Mouse (Mus musculus): Measurements from ENCODE around the gene Nup153. TPM values are rescaled to one million over a fixed set of nuclear protein-coding genes. Genes with fewer than 3 reads are reported as not detected.

Gene Nup153
- polyA plus RNA-seq, 1 experiment from 2014 or later: 30.2 TPM

- Histone ChIP-seq H3K4me1 (ENCODE audit: control insufficient read depth, insufficient read depth, low read length) (no peaks in the 10 kb centered on the region), H3K9ac (replicated peaks; ENCODE audit: low read length) (no peak overlapping the region), H3K27ac (replicated peaks; ENCODE audit: low read depth, low read length) (no peak overlapping the region), H3K9me3 (ENCODE audit: control insufficient read depth, low read length) (no peaks in the 10 kb centered on the region), H3K4me2 (ENCODE audit: low read length) (no peak overlapping the region), H3K36me3 (ENCODE audit: control insufficient read depth, insufficient read depth, low read length) (no peaks in the 10 kb centered on the region), H3K27me3 (ENCODE audit: control insufficient read depth, insufficient read depth, low read length) (no peaks in the 10 kb centered on the region), H3K4me3 (replicated peaks; ENCODE audit: low read depth, low read length) (no peak overlapping the region)
- no peak for ATAC-seq (ENCODE audit: low FRiP score, low TSS enrichment)
- WGBS: 96% methylated on average over 6 of the region's 6 CpGs
- no peak for DNase-seq
Measured at GRCm38 (mm10) chr13:46644175-46644574, 83.6 kb downstream of the Nup153 start.

- 91% methylated on average over 4 of the region's 4 CpGs for WGBS
- Histone ChIP-seq H3K9ac (replicated peaks; ENCODE audit: low read length) (no peak overlapping the region), H3K4me1 (ENCODE audit: control insufficient read depth, insufficient read depth, low read length) (no peaks in the 10 kb centered on the region), H3K27me3 (ENCODE audit: control insufficient read depth, insufficient read depth, low read length) (no peaks in the 10 kb centered on the region), H3K4me2 (ENCODE audit: low read length) (no peak overlapping the region), H3K27ac (replicated peaks; ENCODE audit: low read depth, low read length) (no peak overlapping the region), H3K36me3 (ENCODE audit: control insufficient read depth, insufficient read depth, low read length) (no peaks in the 10 kb centered on the region), H3K9me3 (ENCODE audit: control insufficient read depth, low read length) (no peaks in the 10 kb centered on the region), H3K4me3 (replicated peaks; ENCODE audit: low read depth, low read length) (no peak overlapping the region)
- no peak for DNase-seq
- no peak for ATAC-seq (ENCODE audit: low FRiP score, low TSS enrichment)
Measured at GRCm38 (mm10) chr13:46642318-46642717, 85.4 kb downstream of the Nup153 start.

DNA sequence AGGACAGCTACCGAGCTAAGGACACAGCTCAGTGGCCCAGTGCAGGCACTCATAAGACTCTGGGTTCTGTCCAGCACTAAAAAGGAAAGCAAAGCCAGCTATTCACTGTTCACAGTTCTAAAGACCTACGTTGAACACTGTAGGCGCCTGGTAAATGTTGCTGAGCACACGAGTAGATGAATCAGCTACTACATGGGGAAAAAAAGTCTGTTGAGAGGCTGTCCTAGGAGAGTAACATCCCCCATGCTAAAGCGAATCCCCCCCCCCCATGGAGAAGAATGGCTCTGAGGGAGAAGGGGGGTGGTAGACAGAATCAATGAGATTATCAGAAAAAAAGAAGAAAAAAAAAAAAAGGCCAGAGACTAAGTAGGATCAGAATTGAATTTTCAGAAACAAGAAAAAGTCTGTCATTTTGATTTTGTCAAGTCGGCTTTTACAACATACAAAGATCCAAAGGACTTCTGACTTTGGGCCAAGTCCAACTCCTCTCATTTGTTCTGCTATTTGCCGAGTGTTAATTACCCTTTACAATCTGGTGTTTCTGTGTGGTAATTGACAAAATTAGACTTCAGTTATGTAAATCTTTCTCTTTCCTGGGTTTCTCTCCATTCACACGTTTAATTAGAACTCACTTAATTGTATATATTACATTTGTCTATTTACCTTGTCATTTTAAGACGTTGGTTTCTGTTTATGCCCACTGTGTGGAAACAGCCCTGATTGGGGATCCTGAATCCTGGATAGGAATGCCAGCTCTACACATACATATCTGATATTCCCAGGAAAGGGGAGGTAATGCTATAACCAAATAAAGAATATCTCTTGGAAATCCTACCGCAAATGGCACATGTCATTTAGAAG, 86.9 kb downstream of the Nup153 start:
- no peak for ATAC-seq (ENCODE audit: low FRiP score, low TSS enrichment)
- H3K4me2 ChIP-seq (ENCODE audit: low read length): no peak overlapping the region
- no peak overlapping the region for H3K9ac ChIP-seq (replicated peaks; ENCODE audit: low read length)
- no peaks in the 10 kb centered on the region for H3K9me3 ChIP-seq (ENCODE audit: control insufficient read depth, low read length)
- no peaks in the 10 kb centered on the region for H3K4me1 ChIP-seq (ENCODE audit: control insufficient read depth, insufficient read depth, low read length)
- H3K4me3 ChIP-seq (replicated peaks; ENCODE audit: low read depth, low read length): no peak overlapping the region
- WGBS: 89% methylated on average over 10 of the region's 10 CpGs
- H3K27me3 ChIP-seq (ENCODE audit: control insufficient read depth, insufficient read depth, low read length): no peaks in the 10 kb centered on the region
- H3K27ac ChIP-seq (replicated peaks; ENCODE audit: low read depth, low read length): no peak overlapping the region
- H3K36me3 ChIP-seq (ENCODE audit: control insufficient read depth, insufficient read depth, low read length): no peaks in the 10 kb centered on the region
- DNase-seq: no peak

- peak; percentile 73; the same call in 1 of the 2 replicates for ATAC-seq (ENCODE audit: low FRiP score, low TSS enrichment)
- no peaks in the 10 kb centered on the region for H3K27me3 ChIP-seq (ENCODE audit: control insufficient read depth, insufficient read depth, low read length)
- H3K36me3 ChIP-seq (ENCODE audit: control insufficient read depth, insufficient read depth, low read length): no peaks in the 10 kb centered on the region
- peak overlapping the region; percentile 40; the same call in 1 of the 2 replicates for H3K9ac ChIP-seq (replicated peaks; ENCODE audit: low read length)
- H3K4me1 ChIP-seq (ENCODE audit: control insufficient read depth, insufficient read depth, low read length): peaks cover 23% of the 10 kb centered on the region
- no peaks in the 10 kb centered on the region for H3K9me3 ChIP-seq (ENCODE audit: control insufficient read depth, low read length)
- peak overlapping the region; percentile 18 for H3K4me3 ChIP-seq (replicated peaks; ENCODE audit: low read depth, low read length)
- whole genome bisulfite sequencing: 15% methylated on average over 6 of the region's 6 CpGs
- peak overlapping the region; percentile 82 for H3K27ac ChIP-seq (replicated peaks; ENCODE audit: low read depth, low read length)
- peak overlapping the region; percentile 52 for H3K4me2 ChIP-seq (ENCODE audit: low read length)
- peak; percentile 80 for DNase-seq
Measured at GRCm38 (mm10) chr13:46634133-46634488, 93.6 kb downstream of the Nup153 start.

- Histone ChIP-seq H3K27me3 (ENCODE audit: control insufficient read depth, insufficient read depth, low read length) (no peaks in the 10 kb centered on the region), H3K4me1 (ENCODE audit: control insufficient read depth, insufficient read depth, low read length) (peaks cover 23% of the 10 kb centered on the region), H3K9ac (replicated peaks; ENCODE audit: low read length) (peak overlapping the region; percentile 40; the same call in 1 of the 2 replicates), H3K27ac (replicated peaks; ENCODE audit: low read depth, low read length) (peak overlapping the region; percentile 82), H3K9me3 (ENCODE audit: control insufficient read depth, low read length) (no peaks in the 10 kb centered on the region), H3K4me3 (replicated peaks; ENCODE audit: low read depth, low read length) (peak overlapping the region; percentile 18), H3K4me2 (ENCODE audit: low read length) (peak overlapping the region; percentile 52), H3K36me3 (ENCODE audit: control insufficient read depth, insufficient read depth, low read length) (no peaks in the 10 kb centered on the region)
- DNase-seq (peak; percentile 85), ATAC-seq (ENCODE audit: low FRiP score, low TSS enrichment) (peak; percentile 81)
- WGBS: 11% methylated on average over 18 of the region's 18 CpGs
Measured at GRCm38 (mm10) chr13:46633320-46634132, 94.2 kb downstream of the Nup153 start.

GRCm38 (mm10) chr13:46632796-46633195, 94.9 kb downstream of the Nup153 start:
- Histone ChIP-seq H3K4me2 (ENCODE audit: low read length) (no peak overlapping the region), H3K9me3 (ENCODE audit: control insufficient read depth, low read length) (no peaks in the 10 kb centered on the region), H3K36me3 (ENCODE audit: control insufficient read depth, insufficient read depth, low read length) (no peaks in the 10 kb centered on the region), H3K27me3 (ENCODE audit: control insufficient read depth, insufficient read depth, low read length) (no peaks in the 10 kb centered on the region), H3K9ac (replicated peaks; ENCODE audit: low read length) (no peak overlapping the region), H3K27ac (replicated peaks; ENCODE audit: low read depth, low read length) (peak overlapping the region; percentile 82), H3K4me1 (ENCODE audit: control insufficient read depth, insufficient read depth, low read length) (peaks cover 27% of the 10 kb centered on the region), H3K4me3 (replicated peaks; ENCODE audit: low read depth, low read length) (no peak overlapping the region)
- DNase-seq (no peak), ATAC-seq (ENCODE audit: low FRiP score, low TSS enrichment) (no peak)
- WGBS: 66% methylated on average over 4 of the region's 4 CpGs

Other genes starting within 250 kb of the Nup153 start
- 6.6 and 8.4 TPM in 2 replicates for gene Cap2, start 226.1 kb downstream of the Nup153 start, polyA plus RNA-seq (2014; fragmentation: Nextera tagmentation; extraction: Ambion mirVana)
- 19.2 and 27.0 TPM in 2 replicates for gene Fam8a1, start 58.4 kb downstream of the Nup153 start, polyA plus RNA-seq (2014; fragmentation: Nextera tagmentation; extraction: Ambion mirVana)
- gene Kif13a, start 201.9 kb upstream of the Nup153 start, polyA plus RNA-seq (2014; fragmentation: Nextera tagmentation; extraction: Ambion mirVana): 10.2 and 14.2 TPM in 2 replicates

All from midbrain, embryonic 14.5 days (tissue).